Mouse (Mus musculus): ENCODE measurements around the gene Cwh43. TPM values are rescaled to one million over a fixed set of nuclear protein-coding genes. Genes with fewer than 3 reads are reported as not detected.

The Cwh43 gene
- polyA plus RNA-seq, 1 experiment from 2014 or later, result 0.18 TPM

DNA sequence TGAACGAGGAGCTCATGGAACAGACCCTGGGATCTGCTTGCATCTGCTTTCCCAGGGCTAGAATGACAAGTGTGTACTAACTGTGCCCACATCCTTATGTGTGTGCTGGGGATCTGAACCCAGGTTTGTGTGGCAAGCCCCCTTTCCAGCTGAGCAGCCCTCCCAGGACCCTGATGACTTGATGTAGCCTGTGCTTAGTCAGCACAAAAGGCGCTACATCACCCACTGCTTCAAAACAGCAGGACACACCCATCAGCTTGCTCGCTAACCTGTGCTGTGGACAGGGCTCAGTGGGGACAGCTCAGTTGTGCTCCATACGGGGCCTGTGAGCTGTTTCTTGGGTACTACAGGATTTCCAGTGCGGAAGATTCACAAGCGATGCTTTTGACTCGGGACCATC is 28.9 kb downstream of the Cwh43 start:
- Histone ChIP-seq H3K4me1 (ENCODE audit: control insufficient read depth, insufficient read depth, low read length) (peaks cover 4% of the 10 kb centered on the region; the same call in 1 of the 2 replicates), H3K4me2 (ENCODE audit: low read length) (no peak overlapping the region), H3K36me3 (ENCODE audit: control insufficient read depth, insufficient read depth, low read length) (no peaks in the 10 kb centered on the region), H3K4me3 (ENCODE audit: low read depth, low read length) (no peak overlapping the region), H3K27ac (ENCODE audit: low read length) (no peak overlapping the region), H3K27me3 (ENCODE audit: control insufficient read depth, insufficient read depth, low read depth, low read length) (no peaks in the 10 kb centered on the region), H3K9me3 (replicated peaks; ENCODE audit: control insufficient read depth, low read length, poor library complexity, severe bottlenecking) (no peaks in the 10 kb centered on the region), H3K9ac (ENCODE audit: low read depth, low read length) (no peak overlapping the region)
- no peak for ATAC-seq
- 79% methylated on average over 7 of the region's 7 CpGs for WGBS

DNA sequence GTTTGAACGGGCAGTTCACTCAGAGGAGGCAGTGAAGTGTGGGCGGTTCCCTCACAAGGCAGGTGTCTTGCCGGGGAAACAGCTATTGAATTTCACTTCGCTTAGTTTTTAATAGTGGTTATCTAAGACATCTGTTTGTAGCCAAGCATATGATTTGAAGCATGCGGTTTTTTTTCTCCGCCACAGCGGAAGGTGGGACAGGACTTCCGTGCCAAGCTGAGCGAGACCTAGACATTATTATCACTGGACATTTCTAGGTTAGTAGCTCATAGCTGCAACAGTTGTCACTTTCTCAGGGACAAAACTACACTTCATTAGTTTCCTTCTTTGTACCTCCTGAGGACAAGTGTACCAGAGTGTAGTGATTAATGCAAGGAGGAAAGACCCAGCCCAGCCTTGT is 36.3 kb downstream of the Cwh43 start:
- 84% methylated on average over 9 of the region's 9 CpGs for WGBS
- Histone ChIP-seq H3K9ac (ENCODE audit: low read depth, low read length) (no peak overlapping the region), H3K36me3 (ENCODE audit: control insufficient read depth, insufficient read depth, low read length) (no peaks in the 10 kb centered on the region), H3K4me3 (ENCODE audit: low read depth, low read length) (no peak overlapping the region), H3K9me3 (replicated peaks; ENCODE audit: control insufficient read depth, low read length, poor library complexity, severe bottlenecking) (no peaks in the 10 kb centered on the region), H3K27me3 (ENCODE audit: control insufficient read depth, insufficient read depth, low read depth, low read length) (no peaks in the 10 kb centered on the region), H3K27ac (ENCODE audit: low read length) (no peak overlapping the region), H3K4me2 (ENCODE audit: low read length) (no peak overlapping the region), H3K4me1 (ENCODE audit: control insufficient read depth, insufficient read depth, low read length) (no peaks in the 10 kb centered on the region)
- ATAC-seq, result no peak

DNA sequence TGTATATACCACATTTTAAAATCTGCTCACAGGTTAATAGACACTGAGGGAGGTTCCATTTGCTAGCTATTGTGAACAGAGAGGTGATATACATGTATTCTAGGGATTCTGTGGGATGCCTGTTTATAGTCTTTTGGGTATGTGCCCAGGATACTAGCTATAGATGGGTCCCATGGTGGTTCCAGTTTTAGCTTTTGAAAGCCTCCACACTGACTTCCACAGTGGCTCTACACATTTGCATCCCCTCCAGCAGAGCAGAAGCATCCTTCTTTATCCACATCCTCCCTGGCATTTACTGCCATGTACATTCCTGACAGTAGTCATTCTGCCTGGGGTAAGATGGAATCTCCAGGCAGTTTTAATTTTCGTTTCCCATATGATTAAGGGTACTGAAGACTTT is 44.4 kb downstream of the Cwh43 start:
- no peak for ATAC-seq
- no peaks in the 10 kb centered on the region for H3K4me1 ChIP-seq (ENCODE audit: control insufficient read depth, insufficient read depth, low read length)
- H3K9ac ChIP-seq (ENCODE audit: low read depth, low read length), result no peak overlapping the region
- H3K4me3 ChIP-seq (ENCODE audit: low read depth, low read length), result no peak overlapping the region
- no peak overlapping the region for H3K27ac ChIP-seq (ENCODE audit: low read length)
- H3K4me2 ChIP-seq (ENCODE audit: low read length), result no peak overlapping the region
- H3K9me3 ChIP-seq (replicated peaks; ENCODE audit: control insufficient read depth, low read length, poor library complexity, severe bottlenecking), result no peaks in the 10 kb centered on the region
- 88% methylated on average over 1 of the region's 1 CpGs for WGBS
- H3K36me3 ChIP-seq (ENCODE audit: control insufficient read depth, insufficient read depth, low read length), result no peaks in the 10 kb centered on the region
- no peaks in the 10 kb centered on the region for H3K27me3 ChIP-seq (ENCODE audit: control insufficient read depth, insufficient read depth, low read depth, low read length)

DNA sequence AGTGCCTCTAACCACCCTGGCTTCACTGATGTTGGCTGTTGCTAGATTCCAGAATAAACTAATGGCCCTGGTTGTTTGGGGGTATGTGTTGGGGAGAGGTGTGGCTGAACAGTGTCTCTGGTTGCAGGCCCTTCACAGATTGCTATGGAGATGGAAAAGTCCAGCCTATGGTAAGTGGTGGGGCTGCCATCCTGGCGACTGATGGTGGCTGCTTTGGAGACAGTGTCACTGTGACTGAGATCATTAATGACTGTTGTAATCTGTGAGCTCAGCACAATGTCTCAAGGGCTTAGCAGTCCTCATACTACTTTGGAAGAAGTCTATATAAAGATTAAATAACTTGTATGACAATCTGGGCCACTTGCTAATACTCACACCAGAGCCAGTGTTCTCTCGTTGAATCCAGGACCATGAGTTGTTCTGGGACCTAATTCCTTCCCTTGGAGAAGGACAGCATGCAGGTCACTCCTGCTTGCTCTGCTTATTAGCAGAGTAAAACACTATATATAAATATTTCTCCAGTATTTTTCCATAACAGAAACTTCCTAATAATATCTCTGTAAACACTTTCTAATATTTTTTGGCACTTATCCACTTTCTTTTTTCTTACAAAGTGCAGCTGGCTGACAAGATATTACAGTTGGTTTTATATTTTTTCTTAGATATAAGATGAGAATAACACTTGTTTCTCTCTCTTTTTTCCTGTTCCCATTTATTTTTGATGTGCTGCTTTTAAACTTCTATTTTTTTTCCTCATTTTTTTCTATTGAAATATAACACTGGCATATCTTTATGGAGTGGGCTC is 48.8 kb downstream of the Cwh43 start:
- Histone ChIP-seq H3K27ac (ENCODE audit: low read length) (no peak overlapping the region), H3K9me3 (replicated peaks; ENCODE audit: control insufficient read depth, low read length, poor library complexity, severe bottlenecking) (no peaks in the 10 kb centered on the region), H3K4me3 (ENCODE audit: low read depth, low read length) (no peak overlapping the region), H3K27me3 (ENCODE audit: control insufficient read depth, insufficient read depth, low read depth, low read length) (no peaks in the 10 kb centered on the region), H3K36me3 (ENCODE audit: control insufficient read depth, insufficient read depth, low read length) (no peaks in the 10 kb centered on the region), H3K4me1 (ENCODE audit: control insufficient read depth, insufficient read depth, low read length) (no peaks in the 10 kb centered on the region), H3K9ac (ENCODE audit: low read depth, low read length) (no peak overlapping the region), H3K4me2 (ENCODE audit: low read length) (no peak overlapping the region)
- no peak for ATAC-seq
- 74% methylated on average over 2 of the region's 2 CpGs for WGBS

DNA sequence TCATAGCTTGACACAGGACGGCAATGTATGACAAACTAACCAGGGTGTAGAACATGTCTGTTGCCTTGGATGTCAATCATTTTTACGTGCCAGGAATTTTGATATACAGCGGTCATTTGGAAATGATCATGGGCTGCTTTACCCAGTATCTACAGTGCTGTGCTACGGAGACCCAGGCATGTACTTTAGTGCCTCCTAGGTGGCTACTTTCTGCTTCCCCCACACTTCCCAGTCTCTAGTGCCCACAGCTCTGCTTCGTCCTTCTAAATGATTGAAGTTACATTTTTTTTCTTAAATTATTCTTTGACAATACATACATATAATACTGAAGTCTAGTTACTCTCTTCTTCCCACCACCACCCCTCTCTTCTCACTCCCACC is 49.4 kb downstream of the Cwh43 start:
- no peak for ATAC-seq
- Histone ChIP-seq H3K36me3 (ENCODE audit: control insufficient read depth, insufficient read depth, low read length) (no peaks in the 10 kb centered on the region), H3K4me1 (ENCODE audit: control insufficient read depth, insufficient read depth, low read length) (no peaks in the 10 kb centered on the region), H3K27me3 (ENCODE audit: control insufficient read depth, insufficient read depth, low read depth, low read length) (no peaks in the 10 kb centered on the region), H3K4me2 (ENCODE audit: low read length) (no peak overlapping the region), H3K4me3 (ENCODE audit: low read depth, low read length) (no peak overlapping the region), H3K9me3 (replicated peaks; ENCODE audit: control insufficient read depth, low read length, poor library complexity, severe bottlenecking) (no peaks in the 10 kb centered on the region), H3K27ac (ENCODE audit: low read length) (no peak overlapping the region), H3K9ac (ENCODE audit: low read depth, low read length) (no peak overlapping the region)
- 87% methylated on average over 5 of the region's 5 CpGs for WGBS

DNA sequence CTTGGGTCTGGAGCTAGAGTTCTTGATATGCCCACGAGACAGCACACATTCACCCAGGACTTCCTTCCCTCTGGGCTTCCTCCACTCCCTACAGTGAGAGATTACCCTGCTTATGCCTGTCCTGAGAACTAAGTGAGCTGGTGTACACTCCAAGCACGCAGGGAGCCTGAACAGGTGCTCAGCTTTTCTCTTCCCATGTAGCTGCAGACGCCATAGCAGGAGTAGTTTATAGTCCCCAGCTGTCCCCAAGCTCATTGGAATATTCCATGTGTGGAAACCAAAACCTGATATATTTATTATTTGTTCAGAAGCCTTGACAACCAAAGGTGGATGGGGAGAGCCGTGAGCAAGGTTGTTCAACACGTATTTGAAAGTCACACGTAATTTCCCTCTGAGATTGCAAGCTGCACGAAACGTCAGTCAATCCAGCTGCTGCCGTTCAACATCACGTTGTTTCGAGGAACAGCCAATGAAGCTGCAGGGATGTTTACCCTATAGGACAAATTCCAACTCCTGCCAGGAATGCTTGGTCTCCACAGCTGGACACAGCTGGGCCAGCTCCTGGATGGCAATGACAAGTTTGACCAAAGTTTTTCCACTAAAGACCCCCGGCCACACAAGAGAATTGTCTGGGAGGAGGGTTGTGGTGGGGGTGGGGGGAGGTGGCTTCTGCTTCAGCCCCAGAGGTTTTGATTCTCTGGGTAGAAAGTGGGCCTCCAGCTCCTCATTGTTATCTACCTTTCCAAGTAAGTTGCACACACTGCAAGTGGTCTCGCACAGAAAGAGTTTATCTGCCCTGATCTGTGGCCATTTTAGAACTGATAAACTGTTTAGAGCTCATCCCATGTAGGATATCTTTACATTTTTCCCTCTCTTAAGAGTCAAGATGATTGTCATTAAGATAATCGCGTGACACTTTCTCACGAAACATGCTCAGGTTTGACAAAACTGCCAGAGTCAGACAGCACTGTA is 62.9 kb downstream of the Cwh43 start:
- H3K4me2 ChIP-seq (ENCODE audit: low read length), result no peak overlapping the region
- H3K4me3 ChIP-seq (ENCODE audit: low read depth, low read length), result no peak overlapping the region
- WGBS, result 87% methylated on average over 16 of the region's 16 CpGs
- no peak overlapping the region for H3K27ac ChIP-seq (ENCODE audit: low read length)
- H3K27me3 ChIP-seq (ENCODE audit: control insufficient read depth, insufficient read depth, low read depth, low read length), result no peaks in the 10 kb centered on the region
- no peak overlapping the region for H3K9ac ChIP-seq (ENCODE audit: low read depth, low read length)
- H3K36me3 ChIP-seq (ENCODE audit: control insufficient read depth, insufficient read depth, low read length), result no peaks in the 10 kb centered on the region
- no peak for ATAC-seq
- no peaks in the 10 kb centered on the region for H3K9me3 ChIP-seq (replicated peaks; ENCODE audit: control insufficient read depth, low read length, poor library complexity, severe bottlenecking)
- no peaks in the 10 kb centered on the region for H3K4me1 ChIP-seq (ENCODE audit: control insufficient read depth, insufficient read depth, low read length)

DNA sequence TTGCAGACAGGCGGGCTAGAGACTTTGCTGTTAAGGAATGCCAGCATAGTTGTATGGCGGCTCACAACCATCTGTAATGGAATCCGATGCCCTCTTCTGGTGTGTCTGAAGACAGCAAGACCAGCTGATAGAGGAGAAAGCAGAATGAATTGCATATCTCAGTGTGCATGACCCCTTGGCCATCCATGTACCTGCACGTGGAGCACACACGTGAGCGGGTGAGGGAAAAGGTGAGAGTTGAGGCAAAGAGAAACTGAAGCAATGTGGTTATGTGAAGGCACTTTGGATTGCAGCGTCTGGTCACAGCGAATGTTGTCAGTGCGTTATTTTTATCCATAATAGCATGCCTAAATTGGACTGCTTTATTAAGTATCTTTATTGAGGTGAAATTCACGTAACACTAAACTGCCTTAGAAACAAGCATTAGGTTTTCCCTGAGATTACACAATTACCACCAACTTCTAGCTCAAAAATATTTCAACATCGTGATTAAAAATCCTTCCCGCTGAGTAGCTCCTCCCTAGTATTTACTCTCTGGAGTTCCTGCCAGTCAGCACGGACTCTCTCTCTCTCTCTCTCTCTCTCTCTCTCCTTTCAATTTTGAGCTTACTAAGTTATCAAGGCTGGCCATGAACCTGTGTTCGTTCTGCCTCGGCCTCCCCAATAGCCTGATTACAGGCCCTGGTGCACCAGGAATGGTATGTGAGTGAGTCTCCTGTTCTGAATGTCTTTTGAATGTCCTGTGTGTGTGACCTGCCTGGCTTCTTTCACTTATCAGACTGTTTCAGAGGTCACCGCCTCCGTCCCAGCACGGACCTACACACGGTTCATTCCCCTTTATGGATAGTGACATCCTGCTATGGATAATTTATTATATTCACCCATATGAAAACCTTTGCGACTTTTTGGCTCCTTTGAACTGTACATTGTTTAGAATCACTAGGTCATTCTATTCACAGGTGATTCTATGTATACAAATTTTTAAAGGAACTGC is 68.8 kb downstream of the Cwh43 start:
- no peak overlapping the region for H3K4me3 ChIP-seq (ENCODE audit: low read depth, low read length)
- no peaks in the 10 kb centered on the region for H3K27me3 ChIP-seq (ENCODE audit: control insufficient read depth, insufficient read depth, low read depth, low read length)
- no peak overlapping the region for H3K27ac ChIP-seq (ENCODE audit: low read length)
- no peaks in the 10 kb centered on the region for H3K4me1 ChIP-seq (ENCODE audit: control insufficient read depth, insufficient read depth, low read length)
- ATAC-seq, result no peak
- H3K36me3 ChIP-seq (ENCODE audit: control insufficient read depth, insufficient read depth, low read length), result no peaks in the 10 kb centered on the region
- 87% methylated on average over 20 of the region's 20 CpGs for WGBS
- H3K9me3 ChIP-seq (replicated peaks; ENCODE audit: control insufficient read depth, low read length, poor library complexity, severe bottlenecking), result no peaks in the 10 kb centered on the region
- no peak overlapping the region for H3K4me2 ChIP-seq (ENCODE audit: low read length)
- no peak overlapping the region for H3K9ac ChIP-seq (ENCODE audit: low read depth, low read length)

DNA sequence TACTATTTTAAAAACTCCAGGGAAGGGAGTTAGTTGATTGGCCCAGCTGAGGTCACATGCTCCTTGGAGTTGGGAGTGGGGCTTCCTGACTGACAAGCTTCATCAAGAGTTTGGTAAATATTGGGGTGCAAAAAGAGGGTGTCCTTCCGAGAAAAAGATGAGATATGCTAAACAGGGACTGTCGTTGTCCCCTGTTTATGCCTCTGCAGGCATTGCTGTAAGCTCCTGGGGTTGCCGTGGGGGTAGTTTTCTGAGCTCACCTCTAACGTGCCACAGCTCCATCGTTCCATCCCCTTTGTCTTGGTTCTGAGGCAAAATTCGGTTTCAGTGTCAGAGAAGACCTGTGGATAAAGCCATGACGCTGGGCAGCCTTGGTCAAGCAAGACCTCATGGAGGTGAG is 74.8 kb downstream of the Cwh43 start, which contains the start of gene Dcun1d4:
Gene Dcun1d4 (plus strand): TSS at position 301 of the 400 bp plus-strand sequence.
- Histone ChIP-seq H3K4me3 (ENCODE audit: low read depth, low read length) (no peak within 1 kb of the TSS), H3K4me2 (ENCODE audit: low read length) (no peak within 1 kb of the TSS), H3K27me3 (ENCODE audit: control insufficient read depth, insufficient read depth, low read depth, low read length) (no peaks in the 10 kb centered on the region), H3K9ac (ENCODE audit: low read depth, low read length) (no peak within 1 kb of the TSS), H3K4me1 (ENCODE audit: control insufficient read depth, insufficient read depth, low read length) (no peaks in the 10 kb centered on the region), H3K27ac (ENCODE audit: low read length) (no peak within 1 kb of the TSS), H3K9me3 (replicated peaks; ENCODE audit: control insufficient read depth, low read length, poor library complexity, severe bottlenecking) (no peaks in the 10 kb centered on the region), H3K36me3 (ENCODE audit: control insufficient read depth, insufficient read depth, low read length) (no peaks in the 10 kb centered on the region)
- no peak for ATAC-seq
- WGBS, result 83% methylated on average over 7 of the region's 7 CpGs
